Mouse (Mus musculus) intestine, postnatal 0 days (tissue): ENCODE results near the gene Slc43a2. TPM values are rescaled to one million over a fixed set of nuclear protein-coding genes. Genes with fewer than 3 reads are reported as not detected.

Experiments used
- ATAC-seq: fragments of 200-750 bp; cut with Nextera tagmentation; 2 replicates; pipeline ENCODE4 v1.8.0; 2017; ENCODE audit warnings: mild to moderate bottlenecking, moderate TSS enrichment, moderate library complexity
- H3K27ac ChIP-seq: fragments of 300-500 bp; sonication (generic); 2 replicates; pipeline ENCODE4 v1.5.1; 2014; ENCODE audit warnings: mild to moderate bottlenecking, low read depth, low read length, moderate library complexity
- H3K27me3 ChIP-seq: fragments of 300-500 bp; sonication (generic); replicated peaks from 2 replicates; pipeline ENCODE4 v1.6.1; 2014; ENCODE audit warnings: low read length, mixed read lengths; ENCODE audit not compliant: control insufficient read depth, insufficient read depth
- H3K36me3 ChIP-seq: fragments of 300-500 bp; sonication (generic); 2 replicates; pipeline ENCODE4 v1.6.1; 2014; ENCODE audit warnings: mild to moderate bottlenecking, moderate library complexity; ENCODE audit not compliant: control insufficient read depth, insufficient read depth
- H3K4me1 ChIP-seq: fragments of 300-500 bp; sonication (generic); replicated peaks from 2 replicates; pipeline ENCODE4 v1.6.1; 2014; ENCODE audit warnings: antibody characterized with exemption, low read length, mixed read lengths; ENCODE audit not compliant: control insufficient read depth, insufficient read depth
- H3K4me2 ChIP-seq: fragments of 300-500 bp; sonication (generic); replicated peaks from 2 replicates; pipeline ENCODE4 v1.6.1; 2014; ENCODE audit warnings: low read depth, mild to moderate bottlenecking, moderate library complexity
- H3K4me3 ChIP-seq: fragments of 300-500 bp; sonication (generic); 2 replicates; pipeline ENCODE4 v1.5.1; 2014; ENCODE audit warnings: low read depth, low read length
- H3K9ac ChIP-seq: fragments of 300-500 bp; sonication (generic); 2 replicates; pipeline ENCODE4 v1.6.1; 2014; ENCODE audit warnings: mild to moderate bottlenecking, low read depth, low read length
- H3K9me3 ChIP-seq: fragments of 300-500 bp; sonication (generic); 2 replicates; pipeline ENCODE4 v1.6.1; 2016; ENCODE audit warnings: mixed run types; ENCODE audit not compliant: control insufficient read depth
- CTCF ChIP-seq: sonication (generic); IDR thresholded peaks from 2 replicates; pipeline ENCODE4 v1.5.1; 2016; ENCODE audit warnings: low read depth, mild to moderate bottlenecking, control low read depth, antibody characterized with exemption, moderate library complexity
- whole genome bisulfite sequencing: fragments of 180-500 bp; shearing (Covaris S2); extraction: QIAGEN DNeasy Blood & Tissue Kit; methylation state at CpG from one replicate; pipeline ENCODE4 v1.1.7; 2014; 5-methylcytosine and 5-hydroxymethylcytosine counted together
- polyA plus RNA-seq: library from polyadenylated mRNA; unstranded; fragments of >200 nt; fragmentation: Nextera tagmentation; extraction: Ambion mirVana; gene quantifications from 2 replicates; pipeline ENCODE4 v1.2.1, GENCODE M21; 2015

Slc43a2 gene
- polyA plus RNA-seq, 1 experiment from 2014 or later: 46.4 TPM

- peak overlapping the region; percentile 98 for H3K4me2 ChIP-seq
- H3K9me3 ChIP-seq: no peaks in the 10 kb centered on the region
- no peak for ATAC-seq
- 0 out of 2 replicates have a peak overlapping the region, but pooled peaks have one; percentile 34 for H3K9ac ChIP-seq
- no peaks in the 10 kb centered on the region for H3K27me3 ChIP-seq
- peak overlapping the region; percentile 90 for H3K27ac ChIP-seq
- peaks cover 11% of the 10 kb centered on the region; the same call in 1 of the 2 replicates for H3K4me1 ChIP-seq
- no peak overlapping the region for H3K4me3 ChIP-seq
- WGBS: 71% methylated on average over 6 of the region's 6 CpGs
- no peak for TF ChIP-seq CTCF
- H3K36me3 ChIP-seq: peaks cover 6% of the 10 kb centered on the region
Observed at GRCm38 (mm10) chr11:75533314-75534015, 2.0 kb downstream of the Slc43a2 start.

GRCm38 (mm10) chr11:75534286-75535033 lies 3.0 kb downstream of the Slc43a2 start:
- peak; percentile 50 for ATAC-seq
- Histone ChIP-seq H3K4me2 (peak overlapping the region; percentile 22; the same call in 1 of the 2 replicates), H3K4me1 (peaks cover 11% of the 10 kb centered on the region; the same call in 1 of the 2 replicates), H3K36me3 (peaks cover 6% of the 10 kb centered on the region), H3K27me3 (no peaks in the 10 kb centered on the region), H3K27ac (peak overlapping the region; percentile 90), H3K9me3 (no peaks in the 10 kb centered on the region), H3K9ac (no peak overlapping the region), H3K4me3 (no peak overlapping the region)
- 45% methylated on average over 4 of the region's 4 CpGs for WGBS
- no peak for TF ChIP-seq CTCF

- H3K27ac ChIP-seq: peak overlapping the region; percentile 67
- H3K4me1 ChIP-seq: peaks cover 11% of the 10 kb centered on the region; the same call in 1 of the 2 replicates
- H3K9ac ChIP-seq: no peak overlapping the region
- peaks cover 6% of the 10 kb centered on the region for H3K36me3 ChIP-seq
- no peak overlapping the region for H3K4me3 ChIP-seq
- no peaks in the 10 kb centered on the region for H3K27me3 ChIP-seq
- H3K4me2 ChIP-seq: peak overlapping the region; percentile 22; the same call in 1 of the 2 replicates
- no peaks in the 10 kb centered on the region for H3K9me3 ChIP-seq
- no peak for TF ChIP-seq CTCF
- no peak for ATAC-seq
- 37% methylated on average over 13 of the region's 13 CpGs for WGBS
Observed at GRCm38 (mm10) chr11:75535106-75535795, 3.8 kb downstream of the Slc43a2 start.

DNA sequence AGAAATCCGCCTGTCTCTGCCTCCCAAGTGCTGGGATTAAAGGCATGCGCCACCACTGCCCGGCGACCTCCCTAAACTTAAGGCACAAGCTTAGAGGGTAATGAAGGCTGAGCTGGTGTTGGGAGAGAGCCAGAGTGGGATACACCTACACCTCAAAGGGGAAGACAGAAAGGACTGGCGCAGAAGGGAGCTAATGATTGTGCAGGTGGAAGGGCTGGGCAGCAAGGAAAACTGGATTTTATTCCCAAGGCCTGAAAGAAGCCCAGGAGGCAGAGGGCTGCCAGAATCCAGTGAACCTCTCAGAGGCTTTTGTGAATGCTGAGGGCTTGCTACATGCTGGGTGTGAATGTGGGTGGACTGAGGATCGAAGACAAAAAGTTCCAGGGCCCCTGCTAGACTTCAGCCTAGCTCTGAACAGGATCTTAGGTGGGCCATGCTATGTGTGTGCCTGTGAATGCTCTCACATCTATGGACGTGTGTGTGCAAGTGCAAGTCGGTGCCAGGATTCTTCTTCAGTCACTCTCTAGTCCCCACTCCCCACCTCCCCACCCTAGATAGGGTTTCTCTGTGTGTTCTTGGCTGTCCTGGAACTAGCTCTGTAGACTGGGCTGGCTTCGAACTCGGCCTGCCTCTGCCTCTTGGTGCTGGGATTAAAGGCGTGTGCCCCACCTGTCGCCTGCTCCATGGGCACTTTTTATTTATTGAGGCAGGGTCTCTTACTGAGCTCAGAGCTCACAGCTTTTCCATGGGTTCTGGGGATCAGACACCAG lies 4.9 kb downstream of the Slc43a2 start:
- Histone ChIP-seq H3K4me3 (no peak overlapping the region), H3K4me1 (peaks cover 11% of the 10 kb centered on the region; the same call in 1 of the 2 replicates), H3K27me3 (no peaks in the 10 kb centered on the region), H3K36me3 (peaks cover 6% of the 10 kb centered on the region), H3K9me3 (no peaks in the 10 kb centered on the region), H3K27ac (no peak overlapping the region), H3K9ac (no peak overlapping the region), H3K4me2 (no peak overlapping the region)
- 94% methylated on average over 12 of the region's 12 CpGs for WGBS
- ATAC-seq: no peak
- TF ChIP-seq CTCF: no peak

- H3K9me3 ChIP-seq: no peaks in the 10 kb centered on the region
- H3K4me3 ChIP-seq: no peak overlapping the region
- ATAC-seq: no peak
- H3K4me2 ChIP-seq: no peak overlapping the region
- 86% methylated on average over 8 of the region's 8 CpGs for WGBS
- H3K36me3 ChIP-seq: peaks cover 6% of the 10 kb centered on the region
- no peak overlapping the region for H3K27ac ChIP-seq
- TF ChIP-seq CTCF: no peak
- no peak overlapping the region for H3K9ac ChIP-seq
- H3K27me3 ChIP-seq: no peaks in the 10 kb centered on the region
- H3K4me1 ChIP-seq: peaks cover 11% of the 10 kb centered on the region; the same call in 1 of the 2 replicates
Observed at GRCm38 (mm10) chr11:75537025-75537414, 5.5 kb downstream of the Slc43a2 start.
